Mouse (Mus musculus) cerebellum, postnatal 36 days (tissue): Measurements from ENCODE around the gene Foxp1.

Source experiments
- DNase-seq, 2 experiments: peaks; one replicate each; pipeline ENCODE4 v3.0.0; 2021 to 2022; ENCODE audit warnings: mixed read lengths in 2 of 2

Gene Foxp1

GRCm38 (mm10) chr6:99251222-99251621 is 271.3 kb downstream of the Foxp1 start:
- DNase-seq = no peak

GRCm38 (mm10) chr6:99249496-99250030 is 273.0 kb downstream of the Foxp1 start:
- DNase-seq = no peak

- DNase-seq = no peak
Measured at GRCm38 (mm10) chr6:99248396-99248795, 274.1 kb downstream of the Foxp1 start.

GRCm38 (mm10) chr6:99241625-99242395 is 280.7 kb downstream of the Foxp1 start:
- DNase-seq = no peak

GRCm38 (mm10) chr6:99240764-99241163 is 281.8 kb downstream of the Foxp1 start:
- DNase-seq = no peak

- DNase-seq = no peak
Measured at GRCm38 (mm10) chr6:99235588-99235987, 286.9 kb downstream of the Foxp1 start.

GRCm38 (mm10) chr6:99233411-99233810 is 289.1 kb downstream of the Foxp1 start:
- DNase-seq = no peak

- DNase-seq = no peak
Measured at GRCm38 (mm10) chr6:99228336-99228870, 294.1 kb downstream of the Foxp1 start.

GRCm38 (mm10) chr6:99221147-99221546 is 301.4 kb downstream of the Foxp1 start:
- DNase-seq = no peak

- DNase-seq = no peak
Measured at GRCm38 (mm10) chr6:99220472-99220871, 302.0 kb downstream of the Foxp1 start.

- DNase-seq = no peak
Measured at GRCm38 (mm10) chr6:99217846-99218245, 304.7 kb downstream of the Foxp1 start.

GRCm38 (mm10) chr6:99217155-99217554 is 305.4 kb downstream of the Foxp1 start:
- no peak for DNase-seq

GRCm38 (mm10) chr6:99212461-99212860 is 310.1 kb downstream of the Foxp1 start:
- DNase-seq = no peak

- no peak for DNase-seq
Measured at GRCm38 (mm10) chr6:99211663-99212333, 310.7 kb downstream of the Foxp1 start.

- no peak for DNase-seq
Measured at GRCm38 (mm10) chr6:99210161-99210560, 312.4 kb downstream of the Foxp1 start.

- DNase-seq = no peak
Measured at GRCm38 (mm10) chr6:99207226-99207885, 315.2 kb downstream of the Foxp1 start.

GRCm38 (mm10) chr6:99206437-99206870 is 316.1 kb downstream of the Foxp1 start:
- DNase-seq = no peak

- DNase-seq = no peak
Measured at GRCm38 (mm10) chr6:99205587-99206436, 316.7 kb downstream of the Foxp1 start.

- DNase-seq = no peak
Measured at GRCm38 (mm10) chr6:99204780-99205586, 317.5 kb downstream of the Foxp1 start.

- no peak for DNase-seq
Measured at GRCm38 (mm10) chr6:99204052-99204779, 318.3 kb downstream of the Foxp1 start.

GRCm38 (mm10) chr6:99203231-99203630 is 319.3 kb downstream of the Foxp1 start:
- DNase-seq = no peak
